Mouse (Mus musculus) CD4-positive, CD25-positive, alpha-beta regulatory T cell, adult 4 months (primary cell): ENCODE measurements around the gene Nme7. TPM values are rescaled to one million over a fixed set of nuclear protein-coding genes. Genes with fewer than 3 reads are reported as not detected.

Source experiments
- ATAC-seq: one replicate; pipeline ENCODE4 v1.8.0; 2017
- polyA plus RNA-seq, 2 experiments: library from polyadenylated mRNA; unstranded; fragments of 100-300 nt; shearing (Covaris generic); gene quantifications; one replicate each; pipeline ENCODE4 v1.2.1; 2017

The Nme7 gene
- polyA plus RNA-seq, result 10 to 100 TPM; 15.4 to 20.4 TPM

DNA sequence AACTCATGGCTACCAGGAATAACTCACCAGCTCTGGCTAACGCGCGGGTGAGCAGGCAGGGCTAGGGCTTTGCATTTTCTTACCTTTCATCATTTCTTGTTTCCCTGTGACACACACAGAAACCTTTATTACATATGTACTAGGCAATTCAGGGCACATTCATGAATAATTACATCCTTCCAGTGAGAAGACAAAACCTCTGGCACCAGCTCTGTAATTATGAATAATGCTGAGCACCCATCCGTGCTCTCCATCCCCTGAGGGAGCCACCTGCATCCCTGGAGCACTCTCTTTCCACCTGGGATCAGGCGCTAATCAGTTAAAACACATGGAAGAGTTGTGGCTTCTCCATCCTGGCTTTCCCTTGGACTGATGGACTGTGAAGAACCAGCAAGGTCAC lies at the start of gene Nme7:
Nme7 (plus strand) TSS at position 301 of the 400 bp plus-strand sequence.
- no peak for ATAC-seq

DNA sequence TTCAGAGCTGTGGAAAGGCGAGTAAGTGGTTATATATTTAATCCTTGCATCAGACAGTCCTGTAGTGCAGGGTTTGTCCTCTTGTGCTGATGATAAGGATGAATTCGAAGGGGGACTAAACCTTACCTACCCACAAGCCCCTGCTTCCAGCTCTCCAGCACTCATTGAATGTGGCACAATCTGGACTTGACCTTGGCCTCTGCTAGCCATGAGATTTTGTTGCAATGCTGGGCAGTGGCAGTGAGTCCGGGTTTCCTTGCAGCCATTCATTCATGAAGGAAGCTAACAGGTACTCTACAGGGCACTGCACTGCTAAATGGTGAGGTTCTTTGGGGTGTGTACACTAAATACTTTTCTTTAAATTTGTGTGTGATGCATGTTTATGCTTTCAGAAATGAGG lies 49.1 kb upstream of the Nme7 start:
- ATAC-seq, result no peak

DNA sequence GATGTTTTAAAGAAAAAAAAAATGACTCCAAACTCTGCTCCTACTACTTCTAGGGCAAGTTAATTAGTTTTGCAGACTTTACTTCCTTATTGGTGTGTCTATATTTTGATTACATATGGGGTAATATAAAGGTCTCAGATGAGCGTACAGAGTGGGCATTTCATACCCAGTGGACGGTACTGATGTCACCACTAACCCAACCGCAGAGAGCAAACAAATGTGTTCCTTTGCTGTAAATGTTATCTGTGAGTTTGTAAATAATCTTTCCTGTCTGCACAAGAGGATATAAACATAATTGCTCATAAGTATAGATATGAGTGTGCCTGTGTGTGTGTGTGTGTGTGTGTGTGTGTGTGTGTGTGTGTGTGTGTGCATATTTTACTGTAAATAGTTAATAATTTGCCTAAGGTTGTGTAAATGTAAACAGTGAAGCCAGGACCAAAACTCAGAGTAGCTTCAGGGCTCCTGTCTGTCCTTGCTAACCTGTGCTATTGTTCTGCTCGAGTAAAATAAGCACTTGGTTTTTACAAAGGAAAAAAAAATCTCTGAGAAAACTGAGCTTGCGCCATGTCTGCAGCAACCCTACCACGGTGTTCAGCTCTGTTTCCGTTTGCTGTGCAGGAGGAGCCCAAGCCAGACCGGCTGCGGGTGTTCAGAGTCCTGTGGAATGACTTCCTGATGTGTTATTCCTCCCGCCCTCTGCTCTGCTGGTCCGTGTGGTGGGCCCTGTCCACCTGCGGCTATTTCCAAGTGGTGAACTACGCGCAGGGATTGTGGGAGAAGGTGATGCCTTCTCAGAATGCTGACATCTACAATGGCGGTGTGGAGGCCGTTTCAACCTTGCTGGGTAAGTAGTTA lies 43.5 kb upstream of the Nme7 start:
- no peak for ATAC-seq

DNA sequence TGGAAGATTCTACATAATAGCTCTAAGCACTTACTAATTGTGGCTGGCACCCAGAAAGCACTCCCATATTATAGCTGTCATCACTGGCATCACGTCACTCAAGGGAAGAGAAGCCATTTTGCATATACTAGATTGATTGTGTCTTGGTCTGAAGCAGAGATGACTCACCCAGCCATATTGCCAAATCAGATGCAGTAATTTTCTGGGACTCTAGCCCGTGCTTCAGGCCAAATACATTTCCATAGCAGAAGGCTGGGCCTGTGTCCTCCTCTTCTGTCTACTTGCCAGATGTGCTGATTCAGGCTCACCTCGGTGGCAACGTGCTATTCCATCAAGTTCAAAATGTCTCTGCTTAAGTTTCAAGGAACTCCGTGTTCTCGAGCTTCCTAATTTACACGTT lies 42.4 kb upstream of the Nme7 start:
- ATAC-seq, result no peak

DNA sequence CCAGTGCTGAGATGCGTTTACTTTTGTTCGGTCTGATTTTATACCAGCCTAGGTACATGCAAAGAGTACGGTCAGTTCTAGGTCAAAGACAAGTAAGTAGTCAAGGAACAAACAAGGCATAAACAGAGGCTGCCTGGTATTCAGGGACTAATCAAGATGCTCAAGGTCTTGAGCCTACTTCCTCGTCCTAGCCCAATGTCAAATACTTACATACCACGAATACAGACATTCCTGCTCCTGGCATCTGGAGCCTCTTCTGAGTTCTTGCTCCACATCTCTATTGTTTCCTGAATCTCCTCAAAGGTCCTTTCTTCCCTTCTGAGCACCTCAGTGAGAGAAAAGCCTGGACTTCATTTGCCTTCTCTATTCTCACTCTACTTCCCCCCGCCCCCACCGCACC lies 33.0 kb upstream of the Nme7 start:
- ATAC-seq, result no peak

DNA sequence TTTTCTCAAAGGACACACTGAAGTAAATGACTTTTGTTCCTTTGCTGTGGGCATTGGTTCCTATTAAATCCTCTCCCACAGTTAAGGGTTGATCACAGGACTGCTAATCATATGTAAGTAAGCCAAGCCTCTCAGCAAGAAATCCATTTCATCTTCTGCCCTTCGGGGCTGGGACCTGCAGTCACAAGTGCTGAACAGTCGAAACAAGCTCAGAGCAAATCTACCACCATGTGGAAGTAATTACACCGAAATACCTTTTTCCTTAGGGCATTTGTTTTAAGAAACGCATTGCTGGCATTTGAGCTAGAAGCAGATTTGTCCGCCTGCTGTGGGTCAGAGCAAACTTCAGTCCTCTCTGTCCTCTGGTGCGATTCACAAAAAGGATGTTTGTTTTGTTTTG lies 30.3 kb upstream of the Nme7 start:
- ATAC-seq, result no peak

DNA sequence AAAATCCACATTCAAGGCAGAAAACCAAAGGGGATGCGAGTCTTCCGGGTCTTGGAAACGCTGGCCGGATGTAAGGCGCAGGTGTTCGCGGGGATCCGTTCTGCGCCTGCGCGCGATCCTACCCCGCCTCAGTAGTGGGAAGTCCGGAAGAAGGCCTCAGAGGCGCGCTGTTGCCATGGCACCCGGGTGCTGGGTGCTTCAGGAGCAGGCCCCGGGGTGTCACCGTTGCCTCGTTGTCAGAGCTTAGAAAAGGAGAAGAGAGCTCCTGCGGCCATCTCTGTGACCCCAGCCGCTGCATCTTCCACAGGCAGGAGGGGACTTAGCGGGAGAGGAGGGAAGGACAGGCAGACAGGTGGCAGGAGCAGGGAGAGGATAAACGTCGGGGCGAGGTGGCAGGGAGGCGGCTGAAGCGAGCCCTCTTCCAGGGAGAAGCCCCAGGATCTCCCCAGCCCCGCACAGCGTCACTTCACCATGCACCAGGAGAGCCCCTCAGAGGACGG lies 28.4 kb upstream of the Nme7 start, which contains the start of gene Ccdc181:
Ccdc181 (plus strand) TSS at position 131 of the 500 bp plus-strand sequence.
- ATAC-seq, result peak; percentile 100

DNA sequence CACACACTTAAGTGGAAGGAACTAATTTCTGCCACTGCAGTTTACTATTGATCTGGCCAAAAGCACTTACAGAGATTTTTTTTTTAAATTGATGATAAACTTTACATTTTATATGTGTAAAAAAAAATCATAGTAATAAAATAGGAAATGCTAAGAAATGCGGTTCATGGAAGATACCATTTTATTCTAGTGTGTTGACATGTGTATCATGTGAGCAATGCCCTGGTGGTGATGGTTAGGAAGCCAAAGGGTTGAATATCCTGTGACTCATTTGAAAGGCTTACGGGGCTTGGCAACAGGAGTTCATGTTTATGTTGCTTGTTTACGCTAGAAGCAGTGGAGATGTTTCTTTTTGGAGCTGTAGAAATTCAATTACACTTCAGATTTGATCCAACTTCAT lies 27.4 kb upstream of the Nme7 start:
- ATAC-seq, result no peak

DNA sequence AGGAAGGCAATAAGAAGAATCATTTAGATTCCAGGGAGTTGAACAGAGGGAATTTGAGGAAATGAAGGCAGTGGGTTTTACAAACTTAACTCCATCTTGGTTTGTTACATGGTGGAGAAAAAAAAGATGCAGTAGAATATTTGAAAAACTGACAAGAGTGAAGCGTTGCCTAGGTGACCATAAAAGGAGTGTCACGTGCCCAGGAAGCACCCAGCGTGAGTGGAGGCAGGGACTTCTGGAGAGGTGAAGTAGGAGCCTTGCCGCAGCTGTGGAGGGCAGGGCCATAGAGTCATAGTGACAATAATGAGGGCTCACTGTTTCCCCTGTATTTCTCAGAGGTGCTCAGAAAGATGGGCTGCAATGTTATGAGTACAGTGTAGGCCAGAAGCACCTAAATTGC lies 24.6 kb upstream of the Nme7 start:
- no peak for ATAC-seq

DNA sequence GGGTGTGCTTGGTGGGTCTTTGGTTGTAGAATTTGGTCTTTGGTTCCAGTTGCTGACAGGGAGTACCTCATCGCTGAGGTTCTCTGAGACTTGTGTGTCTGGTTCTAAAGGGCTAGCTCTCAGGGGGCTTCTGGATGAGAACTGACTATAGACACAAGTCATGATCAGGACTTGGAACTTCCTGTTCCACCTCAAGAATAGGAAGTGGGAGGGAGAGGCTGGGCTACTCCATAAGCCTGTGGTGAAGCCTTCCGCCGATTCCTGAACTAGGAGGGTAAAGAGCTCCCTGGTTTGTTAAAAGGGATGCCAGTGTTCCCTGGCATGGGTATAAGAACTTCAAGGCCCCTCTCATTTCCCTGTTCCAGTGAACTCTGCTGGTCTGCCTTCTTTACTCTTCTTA lies 19.9 kb upstream of the Nme7 start:
- no peak for ATAC-seq

DNA sequence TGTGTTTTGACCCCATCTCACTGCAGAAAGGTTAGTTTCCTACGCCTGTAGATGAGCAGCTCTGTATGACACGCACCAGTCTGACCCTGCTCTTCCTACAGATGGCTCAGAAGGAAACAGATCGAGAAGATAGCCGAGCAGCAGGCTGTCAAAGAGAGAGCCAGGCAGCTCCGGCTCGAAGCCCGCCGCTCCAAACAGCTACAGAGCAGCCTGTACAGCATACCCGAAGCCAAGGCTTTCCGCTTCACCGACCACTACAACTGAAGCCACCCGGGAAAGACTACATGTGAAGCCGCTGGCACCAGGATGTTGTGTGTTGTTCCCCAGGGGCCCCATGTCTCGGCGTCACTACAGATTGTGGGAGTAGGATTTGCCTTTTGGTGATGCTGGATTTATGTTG lies 16.5 kb upstream of the Nme7 start:
- no peak for ATAC-seq

DNA sequence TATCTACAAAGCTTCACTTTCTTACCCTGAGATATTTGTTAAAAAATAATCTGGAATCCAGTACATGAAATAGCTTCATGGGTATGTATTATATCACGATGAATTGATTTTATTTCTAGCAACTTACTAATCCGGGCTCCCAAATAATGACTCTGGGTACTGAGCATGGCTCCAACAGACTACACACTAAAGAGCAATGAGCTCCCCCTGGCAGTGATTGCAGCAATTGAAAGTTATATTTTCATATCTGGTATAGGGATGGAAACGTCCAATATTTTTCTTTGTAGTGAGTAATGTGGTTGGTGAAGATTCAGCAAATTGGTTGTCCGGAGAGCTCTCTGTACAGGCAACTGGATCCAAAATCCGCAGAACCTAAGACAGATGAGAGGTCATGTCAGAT lies 11.9 kb upstream of the Nme7 start:
- no peak for ATAC-seq

DNA sequence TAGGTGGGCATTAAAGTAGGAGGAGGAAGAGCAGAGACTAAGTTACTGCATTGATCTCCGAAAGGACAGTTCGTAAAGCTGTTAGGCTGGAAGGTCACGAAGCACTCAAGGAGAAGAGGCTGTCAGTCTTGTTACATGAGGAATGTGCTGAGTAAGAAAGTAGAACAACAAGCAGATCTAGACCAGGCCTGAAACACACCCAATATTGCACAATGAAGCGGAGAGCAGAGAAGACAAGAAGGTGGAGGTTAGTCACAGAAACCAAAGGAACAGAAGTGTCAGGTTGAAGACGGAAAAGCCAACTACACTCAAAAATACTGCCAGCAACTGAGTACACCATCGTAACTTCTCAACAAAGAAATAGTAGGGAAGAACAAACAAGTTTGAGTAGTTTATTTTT lies 9.8 kb upstream of the Nme7 start:
- ATAC-seq, result no peak

DNA sequence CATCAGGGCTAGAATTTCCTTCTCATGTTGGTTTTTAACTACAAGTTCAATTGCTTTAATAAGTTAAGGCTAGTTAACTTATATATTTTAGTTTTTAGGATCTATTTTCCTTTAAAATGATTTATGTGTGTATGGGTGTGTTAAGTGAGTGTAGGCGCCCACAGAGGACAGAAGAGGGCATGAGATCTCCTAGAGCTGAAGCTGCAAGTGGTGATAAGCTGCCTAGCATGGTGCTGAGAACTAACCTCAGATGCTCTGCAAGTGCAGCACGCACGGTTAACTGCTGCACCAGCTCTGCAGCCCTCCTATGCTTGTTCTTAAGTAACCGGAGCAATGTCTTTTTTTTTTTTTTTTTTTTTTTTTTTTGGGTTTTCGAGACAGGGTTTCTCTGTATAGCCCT lies 7.4 kb upstream of the Nme7 start:
- ATAC-seq, result no peak

DNA sequence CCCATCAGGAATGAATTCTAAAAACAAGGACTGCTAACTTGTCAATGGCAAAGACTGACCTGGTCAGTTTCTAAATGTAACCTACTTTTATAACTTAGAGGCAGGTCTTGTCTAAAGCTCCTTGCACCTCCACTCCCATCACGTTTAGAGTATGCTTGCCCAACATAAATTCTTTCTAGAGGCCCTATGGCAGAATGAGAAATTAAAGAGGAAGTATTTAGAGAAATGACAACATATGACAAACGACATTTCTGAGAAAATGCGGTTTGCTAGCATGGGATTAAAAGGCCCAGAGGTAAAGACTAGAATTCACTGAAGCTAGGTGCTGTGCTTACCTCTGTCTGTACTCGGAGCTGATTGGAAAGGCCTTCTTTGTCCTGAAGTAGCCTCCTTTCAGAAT lies 2.0 kb upstream of the Nme7 start:
- ATAC-seq, result no peak

DNA sequence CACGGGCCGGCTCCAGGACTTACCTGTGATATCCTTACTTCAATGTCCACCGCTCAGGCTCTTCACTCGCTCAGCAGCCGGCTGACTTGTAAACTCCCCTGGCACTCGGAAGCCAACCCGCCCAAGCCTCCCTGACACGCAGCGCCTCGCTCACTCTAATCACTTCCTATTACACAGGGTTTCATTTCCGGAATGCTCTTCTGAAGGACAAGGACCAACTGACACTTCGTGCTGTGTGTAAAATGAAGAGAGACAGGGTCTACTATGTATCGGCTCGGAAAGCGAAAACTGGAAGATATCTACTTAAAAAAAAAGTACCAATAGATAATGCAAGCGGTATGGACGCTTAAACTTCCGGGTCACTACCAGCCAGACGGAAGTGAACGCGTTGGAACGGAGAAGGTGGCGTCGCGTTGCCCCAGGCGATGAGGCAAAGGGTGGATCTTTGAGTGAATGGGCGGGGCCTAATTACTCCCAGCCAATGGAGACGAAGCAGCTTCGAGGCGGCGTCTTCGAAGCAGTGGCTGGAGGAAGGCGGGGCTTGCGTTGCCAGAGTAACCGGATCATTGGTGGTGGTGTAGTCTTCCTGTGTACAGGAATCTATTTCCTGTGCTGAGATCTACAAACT lies 3.3 kb downstream of the Nme7 start, which contains the start of gene Blzf1:
Blzf1 (minus strand) TSS at position 366 of the 628 bp plus-strand sequence.
- peak; percentile 98 for ATAC-seq

DNA sequence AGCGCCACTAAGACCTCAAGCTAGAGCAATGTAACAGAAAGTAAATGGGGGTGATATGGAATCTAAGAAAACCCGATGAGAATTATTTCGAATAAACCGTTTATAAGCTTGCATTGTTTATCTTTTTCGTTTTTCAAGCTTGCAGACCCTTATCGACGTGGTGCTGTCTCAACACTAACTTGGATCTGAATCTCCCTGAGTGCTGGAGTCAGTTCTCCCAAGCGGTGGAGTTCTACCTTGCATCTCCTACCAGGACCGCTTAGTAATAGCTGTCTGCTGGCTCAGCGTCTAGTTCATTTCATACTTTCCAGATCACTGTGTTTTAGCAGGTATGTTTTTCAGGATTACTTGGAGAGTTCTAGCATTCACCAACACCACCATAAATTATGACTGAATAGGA lies 4.0 kb downstream of the Nme7 start:
- no peak for ATAC-seq

DNA sequence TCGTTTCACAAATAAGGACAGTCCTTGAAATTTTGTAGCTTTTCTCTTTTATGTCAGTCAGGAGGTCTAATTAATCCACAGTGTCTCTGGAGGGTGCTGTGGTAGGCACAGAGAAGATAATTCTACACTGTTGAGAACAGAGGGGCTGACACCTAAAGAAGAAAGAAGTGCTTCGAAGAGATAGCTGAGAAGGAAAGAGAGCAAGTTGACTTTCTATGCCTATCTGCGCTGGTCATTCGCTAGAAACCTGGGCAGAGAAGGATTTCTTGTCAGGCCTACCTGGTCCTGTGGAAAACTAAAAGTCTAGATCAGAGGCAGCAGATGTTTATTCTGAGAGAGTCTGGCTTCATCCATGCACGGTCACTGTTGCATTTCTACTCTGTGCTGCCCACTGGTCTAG lies 10.2 kb downstream of the Nme7 start:
- no peak for ATAC-seq

DNA sequence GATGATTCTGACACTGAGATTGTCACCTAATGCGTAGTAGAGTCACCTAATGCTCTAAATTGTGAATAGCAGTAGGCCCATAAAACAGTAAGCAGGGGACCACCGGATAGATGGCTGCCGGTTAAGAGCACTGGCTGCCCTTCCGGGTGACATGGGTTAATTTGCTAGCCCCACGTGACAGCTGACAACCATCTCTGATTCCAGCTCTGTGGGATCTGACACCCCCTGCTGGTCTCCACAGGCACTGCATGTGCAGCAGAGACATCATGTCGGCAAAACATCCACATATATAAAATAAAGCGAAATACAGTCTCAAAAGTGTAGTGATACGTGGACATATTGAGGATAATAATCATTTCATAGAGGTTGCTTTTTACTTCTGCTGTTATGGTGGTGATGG lies 11.3 kb downstream of the Nme7 start:
- peak; percentile 56 for ATAC-seq

DNA sequence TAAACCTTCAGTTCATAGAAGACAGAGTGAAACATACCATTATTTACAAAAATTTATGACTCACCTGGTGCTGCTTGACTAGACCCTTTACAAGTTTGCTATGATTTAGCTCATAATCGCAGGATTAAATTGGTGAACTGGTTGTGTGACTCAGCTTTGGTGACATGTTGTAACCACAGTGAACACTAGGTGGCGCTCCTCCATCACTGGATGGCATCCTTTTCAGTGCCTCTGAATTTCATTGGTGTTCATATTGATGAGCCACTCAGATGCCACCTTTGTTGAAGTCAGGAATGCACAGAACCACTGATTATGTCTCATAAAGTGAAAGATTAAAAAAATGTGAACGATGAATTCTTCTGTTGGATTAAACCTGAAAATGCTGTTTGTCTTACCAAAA lies 12.8 kb downstream of the Nme7 start:
- ATAC-seq, result peak; percentile 87

DNA sequence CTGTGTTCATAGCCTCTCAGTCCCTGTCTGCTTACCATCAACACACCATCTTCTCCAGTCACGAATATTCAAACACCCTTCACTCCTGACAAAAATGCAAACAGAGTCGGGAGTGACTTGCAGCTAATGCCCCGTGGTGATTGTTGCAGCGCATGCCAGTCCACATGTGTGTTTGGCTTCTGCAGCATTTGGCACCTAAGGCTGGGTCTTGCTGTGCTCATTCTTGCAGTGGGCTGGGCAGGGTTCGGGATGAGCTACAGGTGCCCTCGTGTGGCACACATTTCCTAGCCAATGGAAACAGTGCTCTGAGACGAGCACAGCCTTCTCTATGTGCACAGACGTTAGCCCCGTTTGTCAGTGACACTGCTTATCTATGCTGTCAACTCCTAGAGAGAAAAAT lies 13.3 kb downstream of the Nme7 start:
- ATAC-seq, result no peak

DNA sequence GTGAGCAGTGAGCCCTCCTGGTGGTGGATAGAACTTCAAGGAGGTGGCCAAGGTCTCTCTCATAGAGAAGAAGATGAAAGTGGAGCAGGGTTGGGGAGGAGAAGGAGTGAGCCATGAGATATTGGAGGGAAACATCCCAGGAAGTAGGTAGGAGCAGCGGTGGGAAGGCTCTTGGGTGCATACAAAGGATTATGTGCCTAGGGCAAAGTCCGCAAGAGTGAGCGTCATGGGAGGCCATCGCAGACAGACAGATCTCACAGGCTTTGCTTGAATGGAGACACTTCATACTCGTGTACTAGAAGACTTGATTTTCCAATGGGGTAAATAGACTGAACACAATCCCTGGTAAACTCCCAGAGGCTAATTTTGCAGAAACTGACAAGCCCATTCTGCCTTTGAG lies 14.6 kb downstream of the Nme7 start:
- ATAC-seq, result no peak

DNA sequence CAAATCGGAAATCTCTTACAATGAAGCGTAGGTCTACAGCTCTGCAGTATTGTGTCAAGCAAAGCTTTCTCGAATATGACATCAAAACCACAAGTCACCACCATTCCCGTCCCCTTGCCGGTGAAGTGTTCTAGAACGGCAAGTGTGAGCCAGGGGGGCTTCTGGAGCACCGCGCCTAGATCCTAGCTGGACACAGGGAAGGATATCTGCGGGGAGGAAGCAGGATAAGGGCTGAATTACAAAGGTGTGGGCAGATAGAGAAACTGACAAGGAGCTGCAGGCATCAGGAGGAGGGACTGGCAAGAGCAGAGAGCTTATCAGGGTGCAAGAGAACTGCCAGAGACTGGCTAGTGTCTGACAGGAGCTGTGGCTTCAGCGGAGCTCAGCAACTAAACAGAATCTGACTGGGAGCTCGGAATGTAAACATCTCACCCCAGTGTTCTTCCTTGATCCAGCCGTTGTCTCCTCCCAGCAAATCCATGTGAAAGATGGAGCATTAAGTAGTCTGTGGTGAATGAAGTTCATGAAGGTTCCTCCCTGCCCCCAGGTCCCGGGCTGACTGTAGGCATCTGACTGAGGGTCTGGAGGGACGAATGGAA lies 15.7 kb downstream of the Nme7 start:
- no peak for ATAC-seq

DNA sequence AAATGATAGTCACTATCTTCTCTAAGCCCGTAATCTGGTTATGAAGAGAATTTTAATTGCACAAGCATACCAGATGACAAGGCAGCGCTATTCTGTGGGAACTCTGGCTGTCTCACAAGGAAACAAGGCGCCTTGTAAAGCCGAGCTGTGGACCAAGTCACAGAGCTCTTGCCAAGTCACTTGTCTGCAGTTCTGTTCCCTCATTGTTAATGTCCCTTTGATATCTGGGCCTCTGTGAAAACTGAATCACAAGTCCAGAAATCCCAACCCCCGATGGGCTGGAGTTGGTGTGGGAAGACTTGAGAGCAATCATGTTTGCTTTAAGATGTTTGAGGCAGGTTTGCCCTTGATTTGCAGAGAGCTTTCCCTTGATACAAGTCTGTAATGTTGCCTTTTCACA lies 16.8 kb downstream of the Nme7 start:
- no peak for ATAC-seq
